Mouse (Mus musculus) fibroblast of lung, adult 2 months (primary cell): Measurements from ENCODE around the gene Hhipl1.
A peak's percentile ranks its signal among the peaks of the same experiment; 100 is the strongest.

Experiments
- DNase-seq: peaks from one replicate; pipeline ENCODE4 v3.0.0-alpha.2; 2011; ENCODE audit warnings: low read depth

Gene Hhipl1

DNA sequence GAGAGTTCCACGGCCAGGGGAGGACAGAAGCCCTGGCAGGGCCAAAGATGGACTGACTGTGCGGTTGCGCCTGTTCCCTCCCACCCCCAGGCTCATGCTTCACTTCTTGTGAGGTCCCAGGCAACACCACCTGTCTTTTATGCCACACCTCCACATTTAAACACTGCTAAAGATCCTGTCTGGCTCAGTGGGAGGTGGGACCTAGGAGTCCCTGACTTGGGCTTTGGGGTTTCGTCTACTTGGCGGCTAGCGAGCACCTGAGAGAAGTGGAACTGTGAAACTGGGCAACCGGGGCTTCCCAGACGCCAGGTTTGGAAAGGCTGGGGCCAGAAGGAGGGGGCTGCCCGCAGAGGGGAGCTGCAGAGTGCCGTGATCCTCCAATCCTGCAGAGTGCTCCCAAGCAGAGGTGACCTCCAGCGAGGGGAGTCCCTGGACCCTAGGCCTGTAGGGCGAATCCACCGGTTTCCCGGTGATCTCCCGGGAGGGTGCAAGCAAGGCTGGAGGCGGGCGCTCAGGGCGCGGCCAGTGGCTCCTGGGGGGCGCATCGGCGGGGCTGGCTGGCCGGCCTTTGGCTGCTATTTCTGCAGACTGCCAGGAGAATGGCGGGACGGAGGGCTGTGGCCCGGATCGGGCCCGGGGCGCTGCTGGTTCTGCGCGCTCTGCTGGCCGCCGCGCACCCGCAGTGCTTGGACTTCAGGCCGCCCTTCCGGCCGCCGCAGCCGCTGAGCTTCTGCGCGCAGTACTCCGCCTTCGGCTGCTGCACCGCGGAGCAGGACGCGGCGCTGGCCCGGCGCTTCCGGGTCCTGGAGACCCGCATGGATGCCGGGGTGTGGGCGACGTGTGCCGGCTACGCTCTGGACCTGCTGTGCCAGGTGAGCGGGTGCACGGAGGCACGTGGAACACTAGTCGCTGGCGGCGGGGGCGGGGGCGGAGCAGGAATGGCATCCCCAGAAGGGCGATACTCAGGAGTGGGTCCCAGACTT, at the start of gene Hhipl1:
Gene Hhipl1 (plus strand): TSS at position 459 of the 983 bp plus-strand sequence.
- DNase-seq = no peak

DNA sequence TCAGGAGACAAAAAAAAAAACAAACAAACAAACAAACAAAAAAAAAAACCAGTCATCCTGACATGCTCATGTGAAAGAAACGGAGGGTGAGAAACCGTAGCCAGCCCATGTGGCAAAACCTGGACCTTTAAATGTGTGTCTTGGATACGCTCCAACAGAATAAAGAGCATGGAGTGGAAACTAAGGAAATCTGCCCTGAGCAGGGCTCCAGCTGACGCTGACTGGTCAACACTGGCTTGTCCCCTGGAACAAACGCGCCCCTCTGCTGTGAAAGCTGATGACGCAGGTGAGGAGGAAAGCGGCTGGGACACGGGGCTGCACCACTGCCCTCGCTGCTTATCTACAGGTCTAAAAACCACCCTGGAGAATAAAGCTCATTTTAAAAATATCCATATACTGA, 49.3 kb upstream of the Hhipl1 start:
- DNase-seq = no peak

GRCm38 (mm10) chr12:108259322-108260049, 46.6 kb upstream of the Hhipl1 start:
- no peak for DNase-seq

DNA sequence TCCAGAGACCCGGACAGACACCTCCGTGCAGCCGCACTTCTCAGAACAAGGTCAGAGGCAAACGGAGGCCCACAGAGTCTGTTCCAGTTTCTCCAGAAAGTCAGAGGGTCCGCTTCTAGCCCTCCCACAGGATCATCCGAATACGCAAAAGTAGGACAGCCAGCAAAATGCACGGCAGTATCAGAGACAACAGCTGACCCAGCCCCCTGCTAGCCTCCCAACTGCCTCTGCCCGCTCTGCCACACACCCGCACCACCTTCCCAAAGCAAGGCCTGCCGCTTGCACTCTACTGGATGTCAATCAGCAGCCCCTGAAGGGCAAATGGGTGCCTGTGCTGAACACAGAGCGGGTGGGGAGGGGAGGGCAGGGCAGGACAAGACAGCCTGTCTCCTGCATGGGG, 45.1 kb upstream of the Hhipl1 start:
- no peak for DNase-seq

DNA sequence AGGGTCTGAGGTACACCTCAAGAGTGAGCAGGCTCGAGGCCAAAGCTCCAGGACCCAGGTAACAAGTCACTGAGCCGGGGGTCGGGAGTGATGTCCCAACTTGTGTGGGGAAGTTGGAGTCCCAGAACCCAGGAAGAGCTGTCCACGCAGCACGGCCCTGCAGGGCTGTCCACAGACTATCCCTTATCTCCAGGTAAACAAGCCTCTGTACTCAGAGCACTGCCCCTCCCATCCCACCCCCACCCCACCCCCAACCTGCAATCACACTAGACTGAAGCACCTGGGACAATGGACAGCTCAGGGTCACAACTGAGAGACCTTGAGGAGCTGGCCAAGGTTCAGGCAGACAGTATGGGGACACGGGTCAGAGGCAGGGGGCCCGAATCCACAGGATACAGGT, 41.2 kb upstream of the Hhipl1 start:
- DNase-seq = no peak

- DNase-seq = no peak
Measured at GRCm38 (mm10) chr12:108265831-108266619, 40.0 kb upstream of the Hhipl1 start.

DNA sequence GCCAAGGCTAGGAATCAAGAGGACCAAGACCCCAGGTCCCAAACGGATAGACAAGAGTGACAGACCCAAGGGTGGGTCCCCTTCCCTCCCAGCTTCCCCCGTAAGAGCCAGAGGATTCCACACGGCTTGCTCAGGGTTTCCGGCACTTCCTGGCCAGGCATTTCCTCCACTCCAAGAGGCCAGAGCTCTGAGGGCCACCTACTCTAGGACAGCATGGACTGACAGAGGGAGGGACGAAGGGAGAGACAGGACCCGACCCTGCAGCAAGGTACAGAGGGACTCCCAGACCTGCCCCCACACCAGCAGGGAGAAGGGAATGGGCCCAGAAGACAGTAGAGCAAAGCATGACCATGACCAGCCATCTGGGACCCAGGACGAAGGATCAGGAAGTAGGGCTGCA, 38.4 kb upstream of the Hhipl1 start:
- no peak for DNase-seq

- DNase-seq = no peak
Measured at GRCm38 (mm10) chr12:108268970-108269369, 37.1 kb upstream of the Hhipl1 start.

GRCm38 (mm10) chr12:108269699-108270098, 36.4 kb upstream of the Hhipl1 start:
- DNase-seq = no peak

- no peak for DNase-seq
Measured at GRCm38 (mm10) chr12:108270240-108270919, 35.7 kb upstream of the Hhipl1 start.

DNA sequence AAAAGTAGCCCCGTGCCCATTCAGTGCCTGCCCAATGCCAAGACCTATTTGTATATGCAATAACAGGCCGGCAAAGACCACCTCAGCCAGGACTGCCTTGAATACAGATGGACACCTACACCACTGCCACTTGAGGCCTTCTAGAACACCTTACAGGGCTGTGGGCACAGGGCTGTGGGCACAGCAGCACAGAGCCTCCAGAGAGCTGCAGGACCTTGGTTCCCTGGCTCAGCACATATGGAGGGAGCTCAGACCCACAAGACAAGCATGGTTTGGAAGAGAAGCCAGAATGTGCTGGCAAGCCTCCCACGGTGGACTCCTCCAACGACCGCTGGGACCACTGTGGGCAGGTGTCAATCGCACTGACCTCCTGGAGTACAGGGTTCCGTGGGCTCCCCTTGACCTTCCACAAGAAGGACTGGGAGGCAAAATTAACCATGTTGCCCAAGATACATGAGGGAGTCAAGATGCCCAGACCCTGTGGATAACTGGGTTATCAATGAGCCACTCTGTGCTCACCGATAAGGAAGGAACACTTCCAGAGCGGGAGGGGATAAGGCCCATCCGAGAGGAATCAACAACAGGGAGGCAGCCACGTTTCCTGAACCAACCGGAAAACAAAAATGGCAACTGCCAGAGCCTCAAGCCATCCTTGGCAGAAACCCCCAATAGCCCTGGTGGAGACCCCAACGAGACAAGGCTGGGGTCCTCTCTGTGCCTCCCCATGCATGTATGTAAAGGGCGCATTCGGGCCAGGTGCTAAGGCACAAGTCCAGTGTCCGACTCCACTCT, 34.5 kb upstream of the Hhipl1 start:
- DNase-seq = no peak

DNA sequence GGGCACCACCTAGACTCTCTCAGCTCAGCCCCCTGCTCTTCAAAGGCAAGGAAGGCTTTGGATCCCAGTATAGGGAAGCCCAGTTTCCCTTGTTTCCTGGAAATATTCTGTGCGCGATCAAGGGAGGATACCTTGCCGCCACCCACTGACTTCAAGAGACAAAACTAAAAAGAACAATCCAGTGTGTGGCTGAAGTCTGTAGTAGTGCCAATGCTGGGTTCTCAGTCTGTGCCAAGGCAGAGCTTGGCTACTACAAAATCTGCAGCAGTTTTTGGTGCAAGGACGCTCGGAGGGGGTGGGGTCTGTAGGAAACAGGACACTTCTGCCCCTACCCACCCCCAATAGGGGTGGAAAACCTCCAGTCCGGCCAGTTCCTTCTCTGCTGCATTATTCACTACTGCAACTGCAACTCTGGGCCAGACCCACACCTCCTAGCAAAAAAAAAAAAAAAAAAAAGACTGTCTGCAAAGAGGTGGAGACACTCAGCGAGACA, 33.9 kb upstream of the Hhipl1 start:
- DNase-seq = no peak

- DNase-seq = no peak
Measured at GRCm38 (mm10) chr12:108273466-108274312, 32.4 kb upstream of the Hhipl1 start.

- DNase-seq = no peak
Measured at GRCm38 (mm10) chr12:108274313-108274595, 31.8 kb upstream of the Hhipl1 start.

DNA sequence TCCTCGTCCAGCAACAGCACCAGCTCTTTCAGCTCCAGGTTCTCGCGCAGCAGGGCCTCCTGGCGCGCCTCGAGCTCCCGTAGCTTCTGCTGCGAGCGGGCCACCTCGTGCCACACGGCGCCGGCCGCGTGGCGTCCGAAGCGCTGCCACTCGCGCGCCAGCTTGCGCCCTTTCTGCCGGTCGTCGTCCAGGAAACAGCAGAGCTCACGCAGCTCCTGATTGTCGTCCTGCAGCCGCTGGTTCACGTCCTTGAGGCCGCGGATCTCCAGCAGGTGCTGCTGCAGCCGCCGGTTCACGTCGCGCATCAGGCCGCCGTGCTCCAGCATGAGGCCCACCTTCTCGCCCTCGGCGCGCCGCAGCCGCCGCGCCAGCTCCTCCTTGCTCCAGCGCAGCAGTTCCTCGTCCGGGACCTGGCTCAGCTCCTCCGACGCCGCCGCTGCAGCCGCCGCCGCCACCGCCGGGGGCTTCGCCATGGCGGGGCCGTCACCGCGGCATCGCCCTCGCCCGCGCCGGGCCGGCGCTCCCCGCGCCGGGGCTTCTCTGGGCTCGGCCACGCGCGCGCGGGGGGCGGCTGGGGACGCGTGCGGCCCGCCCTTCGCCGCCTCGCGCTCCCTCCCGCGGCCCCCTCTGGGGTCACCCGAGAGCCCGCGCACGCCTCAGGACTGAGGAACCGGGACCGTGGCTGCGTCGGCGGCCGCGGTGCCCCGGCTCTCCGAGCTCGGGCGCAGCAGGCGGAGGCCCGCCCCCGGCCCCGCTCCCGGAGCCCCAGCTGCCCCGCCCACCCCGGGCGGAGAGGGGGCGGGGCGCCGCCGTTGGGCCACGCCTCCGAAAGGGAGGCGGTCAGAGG, 31.2 kb upstream of the Hhipl1 start, which contains the start of gene Ccdc85c:
Gene Ccdc85c (minus strand): TSS at position 765 of the 847 bp plus-strand sequence.
- no peak for DNase-seq

GRCm38 (mm10) chr12:108275508-108275890, 30.6 kb upstream of the Hhipl1 start:
- DNase-seq = peak; percentile 84

DNA sequence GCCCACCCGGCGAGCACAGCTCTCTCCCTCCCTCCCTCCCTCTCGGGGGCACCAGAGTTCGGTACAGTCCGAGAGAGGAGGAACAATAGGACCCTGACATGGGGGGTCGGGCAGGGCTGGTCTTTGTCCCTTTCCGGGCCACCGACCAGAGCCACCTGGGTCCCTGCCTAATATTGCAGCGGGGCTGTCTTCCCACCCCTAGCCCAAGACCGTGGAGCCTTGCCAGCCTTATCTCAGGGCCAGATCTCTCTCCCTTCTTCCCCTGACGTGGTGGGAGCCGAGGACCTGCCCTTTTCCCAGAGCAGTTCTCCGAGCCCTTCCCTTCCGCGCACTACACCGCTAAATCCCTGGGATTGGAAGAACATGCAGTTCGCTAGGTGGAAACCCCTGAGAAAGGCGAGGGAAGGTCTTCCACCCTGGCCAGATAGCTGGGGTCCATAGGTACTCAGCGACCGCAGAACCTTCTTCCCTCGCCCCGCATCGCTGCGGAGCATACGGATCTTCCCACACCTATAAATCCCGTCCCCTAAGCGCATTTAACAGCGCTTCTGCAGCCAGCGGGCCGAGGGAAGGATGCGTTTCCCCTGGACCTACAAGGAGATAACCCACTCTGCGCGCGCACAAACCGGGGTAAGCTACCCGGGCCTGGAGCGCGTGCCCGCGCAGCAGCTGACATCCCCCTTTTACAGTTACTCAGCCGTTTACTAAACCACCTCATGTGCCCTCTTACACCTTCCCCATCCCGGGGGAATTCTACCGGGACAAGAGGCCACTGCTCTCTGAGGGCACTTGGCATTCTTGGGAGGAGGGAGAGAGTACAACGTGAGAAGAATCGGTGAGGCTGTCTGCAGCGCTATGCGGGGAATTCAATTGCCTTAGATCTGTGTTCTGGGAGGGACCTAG, 29.9 kb upstream of the Hhipl1 start:
- no peak for DNase-seq

- DNase-seq = no peak
Measured at GRCm38 (mm10) chr12:108277341-108277841, 28.7 kb upstream of the Hhipl1 start.
